Mouse (Mus musculus) liver, embryonic 14 days (tissue): ENCODE measurements around the gene Kcnj16. TPM values are rescaled to one million over a fixed set of nuclear protein-coding genes. Genes with fewer than 3 reads are reported as not detected.

Experiments used
- polyA plus RNA-seq: library from polyadenylated mRNA; depleted of rRNA; stranded (reverse); fragments of >200 nt; gene quantifications from 2 replicates; pipeline ENCODE4 v1.2.3, GENCODE M21; 2012; rRNA removed

Gene Kcnj16
- 0.02 TPM in 2 replicates for polyA plus RNA-seq

DNA sequence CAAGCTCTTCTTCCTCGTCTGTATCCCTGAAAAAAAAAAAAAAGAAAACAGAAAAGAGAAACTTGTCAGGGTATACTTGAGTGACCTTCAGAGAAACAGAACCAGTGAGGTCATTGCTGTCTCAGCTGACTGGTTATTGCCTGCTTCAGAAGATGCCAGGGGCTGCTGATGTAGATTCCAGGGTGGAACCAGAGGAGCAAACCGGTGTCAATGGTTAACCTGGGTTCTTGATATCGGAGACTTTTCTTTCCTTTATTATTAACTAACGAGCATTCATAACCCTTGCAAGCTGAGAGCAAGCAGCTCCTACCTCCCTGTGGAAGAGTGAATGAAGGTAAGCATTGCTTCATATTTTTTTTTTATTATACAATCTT is at the start of gene Kcnj16:
Gene Kcnj16 (plus strand): TSS at position 272 of the 374 bp plus-strand sequence.

GRCm38 (mm10) chr11:111065635-111066298 is 97.9 kb downstream of the Kcnj16 start, which contains the start of gene Kcnj2:
Gene Kcnj2 (plus strand): TSS chr11:111066164.

Other genes starting within 250 kb of the Kcnj16 start
- gene Kcnj2, start 98.1 kb downstream of the Kcnj16 start, polyA plus RNA-seq, result 0.42 and 0.44 TPM in 2 replicates